Mouse (Mus musculus) cerebellum, adult 11-12 months (tissue): ENCODE measurements around the gene Hoxa3.

Experiments used
- DNase-seq: peaks from one replicate; pipeline ENCODE4 v3.0.0; 2022

Hoxa3 gene

DNA sequence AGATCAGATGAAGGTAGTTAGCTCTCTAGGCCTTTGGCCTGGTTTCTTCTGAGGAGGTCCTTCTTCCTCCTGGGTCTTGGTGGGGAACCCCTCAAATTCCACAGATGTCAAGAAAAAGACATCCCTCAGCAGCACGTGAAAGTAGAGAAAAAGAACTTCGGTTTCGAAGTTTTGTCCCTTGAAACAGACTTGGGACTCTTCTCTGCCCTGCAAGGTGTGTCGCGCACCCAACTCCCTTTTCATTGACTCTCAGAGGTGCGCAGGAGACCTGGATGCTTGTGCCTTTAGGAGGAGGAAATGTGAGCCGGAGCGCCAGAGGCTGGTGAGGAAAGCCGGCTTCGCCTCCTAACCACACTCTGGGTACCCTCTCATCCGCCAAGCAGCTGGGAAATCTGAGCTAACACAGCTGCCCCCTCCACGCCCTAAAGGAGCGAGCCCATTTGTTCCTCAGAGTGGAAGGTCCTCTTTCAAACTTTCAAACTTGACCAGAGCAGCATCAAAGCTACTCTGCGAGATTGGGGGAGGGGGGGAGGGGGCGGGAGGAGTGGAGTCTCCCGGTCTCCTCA, 62.7 kb downstream of the Hoxa3 start:
- no peak for DNase-seq

DNA sequence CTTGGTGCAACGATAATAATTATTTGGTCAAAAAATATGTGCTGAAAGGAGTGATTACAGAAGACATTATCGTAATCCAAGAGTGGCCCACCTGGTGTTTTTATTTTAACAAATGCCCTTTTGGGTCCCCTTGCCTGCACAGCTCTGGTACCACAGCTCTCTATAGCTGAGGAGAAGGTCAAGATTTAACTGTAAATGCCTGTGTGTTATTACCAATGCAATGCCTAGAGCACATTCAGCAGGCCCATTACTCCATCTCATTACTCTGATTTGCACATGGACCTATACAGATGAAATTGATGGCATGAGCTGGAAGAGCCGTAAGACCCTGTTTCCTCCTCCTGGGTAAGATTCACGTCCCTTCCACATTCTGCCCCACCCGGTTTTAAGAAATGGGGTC, 74.0 kb downstream of the Hoxa3 start:
- no peak for DNase-seq

DNA sequence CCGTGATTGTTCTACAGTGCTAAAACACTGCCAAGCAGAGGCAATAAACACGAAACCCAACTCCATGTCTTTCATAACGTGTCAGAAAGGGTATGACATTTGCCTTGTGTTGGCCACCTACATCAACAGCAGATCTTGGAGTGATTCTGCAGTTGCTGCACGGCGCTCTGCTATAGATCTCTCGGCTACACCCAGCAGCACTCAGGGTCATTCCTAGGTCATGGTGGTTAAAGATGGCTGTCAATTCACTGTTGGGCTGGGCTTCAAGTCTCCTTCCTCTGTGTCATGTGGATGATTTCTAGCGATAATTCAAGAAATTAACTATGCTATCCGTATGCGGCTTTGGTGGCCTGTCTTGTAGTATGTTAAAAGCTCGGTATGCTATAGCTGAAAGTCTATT, 74.6 kb downstream of the Hoxa3 start:
- DNase-seq = no peak

DNA sequence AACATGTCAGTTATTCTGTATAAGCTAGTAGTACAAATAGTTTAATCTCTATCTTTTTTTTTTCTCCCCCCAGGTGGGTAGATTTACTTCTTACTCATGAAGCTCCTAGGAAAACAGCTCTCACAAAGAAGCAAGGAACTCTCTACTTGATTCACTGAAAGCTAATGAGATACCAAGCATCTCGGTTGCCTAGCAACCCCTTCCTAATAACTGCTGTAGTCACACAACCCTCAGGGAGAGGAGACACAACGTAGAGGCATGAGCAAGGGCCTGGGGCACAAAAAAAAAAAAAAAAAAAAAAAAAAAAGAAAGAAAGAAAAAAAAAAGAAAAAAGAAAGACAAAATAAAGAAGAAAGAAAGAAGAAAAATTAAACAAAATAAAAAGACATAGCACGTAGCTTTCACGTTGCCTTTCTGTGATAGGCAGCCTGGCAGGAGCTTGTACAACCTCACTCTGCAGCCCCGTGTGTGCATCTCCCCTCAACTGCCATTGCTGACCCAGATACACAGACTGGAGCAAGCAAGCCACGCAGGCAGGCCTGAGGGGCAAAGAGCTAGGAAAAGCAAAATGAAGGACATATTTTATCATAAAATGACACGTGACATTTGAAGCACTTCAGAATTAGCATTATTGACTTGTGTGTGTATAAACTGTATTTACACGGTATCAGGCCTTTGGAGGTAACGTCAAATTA, 75.1 kb downstream of the Hoxa3 start:
- DNase-seq = no peak

DNA sequence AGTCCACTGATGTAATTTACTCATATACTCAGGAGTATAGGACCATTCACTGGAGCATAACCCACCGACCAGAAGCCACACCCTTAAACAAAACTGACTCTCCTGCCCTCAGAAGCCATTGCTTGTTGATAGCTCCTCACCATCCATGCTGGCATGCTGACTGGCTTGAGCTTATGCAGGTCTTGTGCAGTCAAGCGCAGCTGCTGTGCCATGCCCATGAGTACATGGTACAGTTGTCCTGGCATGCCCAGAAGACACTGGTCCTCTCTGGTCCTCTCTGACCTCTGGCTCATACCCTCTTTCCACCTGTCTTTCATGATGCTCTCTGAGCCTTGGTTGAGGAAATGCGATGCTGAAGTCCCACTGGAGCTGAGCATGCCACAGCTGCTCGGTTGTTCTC, 89.5 kb downstream of the Hoxa3 start:
- no peak for DNase-seq

DNA sequence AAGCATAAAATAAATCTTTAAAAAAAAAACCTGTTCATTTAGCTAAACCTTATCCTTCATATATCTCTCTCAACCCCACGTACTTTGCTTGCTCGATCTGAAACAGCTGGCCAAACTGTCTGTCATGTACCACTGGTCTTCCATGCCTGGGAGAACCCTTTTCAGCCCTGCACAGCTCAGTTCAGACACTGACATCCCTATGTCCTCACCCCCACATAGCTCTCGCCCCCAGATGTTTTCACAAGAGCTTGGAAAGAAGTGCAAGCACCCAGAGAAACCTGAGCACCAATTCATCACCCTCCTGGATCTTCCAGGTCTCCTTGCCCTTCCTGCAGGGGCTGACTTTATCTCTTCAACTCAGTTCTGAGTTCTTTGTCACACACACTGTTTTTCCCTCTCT, 92.0 kb downstream of the Hoxa3 start:
- DNase-seq = no peak
